Mouse (Mus musculus) neural tube, embryonic 12.5 days (tissue): ENCODE data around the gene Ccdc117. TPM values are rescaled to one million over a fixed set of nuclear protein-coding genes. Genes with fewer than 3 reads are reported as not detected.
"Not testable (repeated sequence)": the region's sequence is repeated elsewhere in the genome, so short reads cannot be mapped to it uniquely, and the experiment has no call there.

Experiments used
- ATAC-seq: fragments of 200-750 bp; cut with Nextera tagmentation; 2 replicates; pipeline ENCODE4 v1.8.0; 2017; ENCODE audit warnings: low read depth, mild to moderate bottlenecking, moderate TSS enrichment, moderate library complexity; ENCODE audit not compliant: low FRiP score
- H3K27ac ChIP-seq: fragments of 300-500 bp; sonication (generic); 2 replicates; pipeline ENCODE4 v1.5.1; 2016
- H3K27me3 ChIP-seq: fragments of 300-500 bp; sonication (generic); replicated peaks from 2 replicates; pipeline ENCODE4 v1.6.1; 2016; ENCODE audit warnings: mild to moderate bottlenecking
- H3K36me3 ChIP-seq: fragments of 300-500 bp; sonication (generic); 2 replicates; pipeline ENCODE4 v1.6.1; 2016; ENCODE audit warnings: mild to moderate bottlenecking
- H3K4me1 ChIP-seq: fragments of 300-500 bp; sonication (generic); 2 replicates; pipeline ENCODE4 v1.6.1; 2016
- H3K4me2 ChIP-seq: fragments of 300-500 bp; sonication (generic); replicated peaks from 2 replicates; pipeline ENCODE4 v1.6.1; 2016; ENCODE audit warnings: mild to moderate bottlenecking
- H3K4me3 ChIP-seq: fragments of 300-500 bp; sonication (generic); 2 replicates; pipeline ENCODE4 v1.5.1; 2016
- H3K9ac ChIP-seq: fragments of 300-500 bp; sonication (generic); 2 replicates; pipeline ENCODE4 v1.6.1; 2016; ENCODE audit warnings: mild to moderate bottlenecking
- H3K9me3 ChIP-seq: fragments of 300-500 bp; sonication (generic); 2 replicates; pipeline ENCODE4 v1.6.1; 2016; ENCODE audit warnings: mild to moderate bottlenecking
- WGBS: fragments of 180-500 bp; shearing (Covaris S2); methylation state at CpG from one replicate; pipeline ENCODE4 v1.1.7; 2016; 5-methylcytosine and 5-hydroxymethylcytosine counted together
- polyA plus RNA-seq: library from polyadenylated mRNA; unstranded; fragments of >200 nt; fragmentation: Nextera tagmentation; extraction: Ambion mirVana; gene quantifications from 2 replicates; pipeline ENCODE4 v1.2.1, GENCODE M21; 2016

Gene Ccdc117
- polyA plus RNA-seq, 1 experiment from 2014 or later, result 22.3 TPM

DNA sequence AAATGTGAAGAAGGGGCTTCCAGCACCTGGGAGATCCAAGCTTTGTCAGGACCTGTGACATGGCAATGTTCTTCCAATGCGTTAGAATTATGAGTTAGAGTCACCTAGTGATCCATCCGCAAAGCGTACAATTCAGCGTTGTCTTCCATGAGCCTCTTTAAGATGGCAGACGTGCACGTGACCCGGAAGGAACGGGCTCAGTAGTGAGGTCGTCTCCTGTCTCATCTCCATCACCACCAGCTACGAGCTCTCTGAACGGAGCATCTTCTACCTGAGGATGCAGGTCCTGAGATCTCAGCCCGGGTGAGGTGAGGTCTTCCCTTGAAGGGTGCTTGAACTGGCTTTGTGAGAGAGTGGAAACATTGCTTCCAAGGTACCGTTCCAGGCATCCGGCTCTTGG lies 25.4 kb downstream of the Ccdc117 start:
- no peak overlapping the region for H3K4me2 ChIP-seq
- H3K27ac ChIP-seq, result no peak overlapping the region
- ATAC-seq, result no peak
- H3K27me3 ChIP-seq, result no peaks in the 10 kb centered on the region
- H3K4me3 ChIP-seq, result no peak overlapping the region
- 92% methylated on average over 14 of the region's 14 CpGs for WGBS
- H3K36me3 ChIP-seq, result no peaks in the 10 kb centered on the region
- no peaks in the 10 kb centered on the region for H3K4me1 ChIP-seq
- no peaks in the 10 kb centered on the region for H3K9me3 ChIP-seq
- no peak overlapping the region for H3K9ac ChIP-seq

DNA sequence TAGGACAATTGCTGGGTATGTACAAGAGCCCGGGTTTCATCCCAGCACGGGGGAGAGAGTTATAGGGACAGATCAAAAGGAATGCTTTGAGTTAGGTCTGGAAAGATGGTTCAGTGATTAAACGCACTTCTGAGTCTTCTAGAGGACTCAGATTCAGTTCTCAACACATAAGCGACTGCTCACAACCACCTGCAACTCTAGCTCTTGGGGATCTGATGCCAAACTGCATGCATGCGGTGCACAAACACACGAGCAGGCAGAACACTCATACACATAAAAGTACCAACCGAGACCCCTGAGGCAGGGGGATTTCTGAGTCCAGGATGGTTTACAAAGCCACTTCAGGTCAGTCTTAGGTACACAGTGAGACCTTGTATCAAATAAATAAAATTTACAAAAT lies 25.8 kb downstream of the Ccdc117 start:
- Histone ChIP-seq H3K4me1 (no peaks in the 10 kb centered on the region), H3K9me3 (no peaks in the 10 kb centered on the region), H3K4me3 (no peak overlapping the region), H3K27ac (no peak overlapping the region), H3K27me3 (no peaks in the 10 kb centered on the region), H3K36me3 (no peaks in the 10 kb centered on the region), H3K9ac (no peak overlapping the region), H3K4me2 (no peak overlapping the region)
- no peak for ATAC-seq
- WGBS, result 82% methylated on average over 7 of the region's 7 CpGs

DNA sequence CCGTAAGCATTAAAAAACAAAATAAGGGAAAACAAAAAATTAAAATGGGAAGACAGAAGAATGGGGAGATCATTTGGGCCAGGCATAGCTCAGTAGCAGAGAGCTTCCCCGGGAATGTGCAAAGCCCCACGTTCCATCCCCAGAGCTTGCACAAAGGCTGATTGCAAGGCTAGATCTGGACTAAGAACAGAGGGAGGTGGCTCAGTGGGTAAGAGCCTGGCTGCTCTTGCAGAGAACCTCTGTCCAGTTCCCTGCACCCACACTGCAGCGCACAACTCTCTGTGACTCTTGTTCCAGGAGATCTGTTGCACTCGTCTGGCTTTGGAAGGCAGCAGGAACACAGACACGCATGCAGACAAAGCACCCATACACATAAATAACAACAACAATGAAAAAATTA lies 26.3 kb downstream of the Ccdc117 start:
- Histone ChIP-seq H3K27ac (no peak overlapping the region), H3K9ac (no peak overlapping the region), H3K36me3 (no peaks in the 10 kb centered on the region), H3K4me3 (no peak overlapping the region), H3K9me3 (no peaks in the 10 kb centered on the region), H3K27me3 (no peaks in the 10 kb centered on the region), H3K4me2 (no peak overlapping the region), H3K4me1 (no peaks in the 10 kb centered on the region)
- WGBS, result 86% methylated on average over 6 of the region's 6 CpGs
- no peak for ATAC-seq

DNA sequence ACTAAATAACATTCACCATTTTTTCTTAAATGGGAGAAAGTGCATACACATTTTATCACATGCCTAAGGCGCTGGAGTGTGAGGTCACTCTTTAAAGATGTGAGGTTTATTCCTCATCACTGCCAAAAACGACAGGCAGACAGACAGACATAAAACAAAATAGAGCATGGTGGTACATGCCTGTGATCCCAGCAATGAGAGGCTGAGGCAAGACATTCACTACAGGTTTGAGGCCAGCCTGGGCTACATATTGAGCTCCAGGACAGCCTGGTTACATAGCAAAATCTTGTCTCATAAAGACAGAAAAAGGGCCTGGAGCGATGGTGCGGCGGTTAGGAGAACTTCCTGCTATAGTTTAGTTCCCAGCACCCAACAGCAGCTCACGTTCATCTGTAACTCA lies 26.8 kb downstream of the Ccdc117 start:
- Histone ChIP-seq H3K9ac (no peak overlapping the region), H3K27me3 (no peaks in the 10 kb centered on the region), H3K4me2 (no peak overlapping the region), H3K4me1 (no peaks in the 10 kb centered on the region), H3K36me3 (no peaks in the 10 kb centered on the region), H3K27ac (no peak overlapping the region), H3K9me3 (no peaks in the 10 kb centered on the region), H3K4me3 (no peak overlapping the region)
- ATAC-seq, result no peak
- 81% methylated on average over 6 of the region's 6 CpGs for WGBS

DNA sequence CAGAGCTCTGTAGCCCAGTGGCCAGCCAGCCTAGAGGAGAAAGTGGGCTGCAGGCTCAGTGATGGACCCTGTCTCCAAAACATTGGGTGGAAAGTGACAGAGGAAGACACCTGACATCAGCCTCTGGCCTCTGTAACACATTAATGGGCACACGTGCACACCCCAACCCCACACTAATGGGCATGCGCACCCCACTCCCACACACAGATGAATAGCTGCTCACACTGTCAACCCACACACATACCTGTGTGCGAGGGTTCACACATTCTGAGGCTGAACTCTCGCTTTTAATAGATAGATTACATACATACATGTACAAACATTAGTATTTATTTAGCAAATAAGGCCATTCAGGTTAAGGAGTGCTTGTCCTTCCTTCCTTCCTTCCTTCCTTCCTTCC lies 27.9 kb downstream of the Ccdc117 start:
- H3K36me3 ChIP-seq, result no peaks in the 10 kb centered on the region
- WGBS, result 90% methylated on average over 4 of the region's 4 CpGs
- H3K4me2 ChIP-seq, result no peak overlapping the region
- no peaks in the 10 kb centered on the region for H3K9me3 ChIP-seq
- H3K4me1 ChIP-seq, result no peaks in the 10 kb centered on the region
- no peaks in the 10 kb centered on the region for H3K27me3 ChIP-seq
- no peak overlapping the region for H3K27ac ChIP-seq
- H3K9ac ChIP-seq, result no peak overlapping the region
- no peak for ATAC-seq
- H3K4me3 ChIP-seq, result no peak overlapping the region

DNA sequence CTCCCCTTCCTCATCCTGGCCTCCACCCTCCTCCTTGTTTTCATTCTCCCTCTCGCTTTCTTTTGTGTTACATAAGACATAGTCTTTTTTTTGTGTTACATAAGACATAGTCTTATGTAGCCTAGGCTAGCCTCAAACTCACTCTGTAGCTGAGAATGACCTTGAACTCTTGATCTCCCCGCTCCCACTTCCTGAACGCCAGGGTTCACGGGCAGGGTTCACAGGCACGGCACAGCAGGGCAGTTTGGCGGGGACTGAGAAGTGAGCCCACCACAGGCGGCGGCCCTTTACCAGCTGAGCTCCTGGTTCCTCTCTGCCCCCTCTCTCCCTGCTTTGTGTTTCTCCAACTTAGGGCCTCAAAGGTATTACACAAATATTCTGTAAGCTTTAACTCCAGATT lies 29.0 kb downstream of the Ccdc117 start:
- Histone ChIP-seq H3K36me3 (no peaks in the 10 kb centered on the region), H3K4me1 (no peaks in the 10 kb centered on the region), H3K4me2 (no peak overlapping the region), H3K9ac (no peak overlapping the region), H3K9me3 (no peaks in the 10 kb centered on the region), H3K27ac (no peak overlapping the region), H3K4me3 (no peak overlapping the region), H3K27me3 (no peaks in the 10 kb centered on the region)
- no peak for ATAC-seq
- WGBS, result 85% methylated on average over 8 of the region's 8 CpGs

GRCm38 (mm10) chr11:5512099-5512725 lies 29.8 kb downstream of the Ccdc117 start:
- WGBS, result 85% methylated on average over 12 of the region's 12 CpGs

DNA sequence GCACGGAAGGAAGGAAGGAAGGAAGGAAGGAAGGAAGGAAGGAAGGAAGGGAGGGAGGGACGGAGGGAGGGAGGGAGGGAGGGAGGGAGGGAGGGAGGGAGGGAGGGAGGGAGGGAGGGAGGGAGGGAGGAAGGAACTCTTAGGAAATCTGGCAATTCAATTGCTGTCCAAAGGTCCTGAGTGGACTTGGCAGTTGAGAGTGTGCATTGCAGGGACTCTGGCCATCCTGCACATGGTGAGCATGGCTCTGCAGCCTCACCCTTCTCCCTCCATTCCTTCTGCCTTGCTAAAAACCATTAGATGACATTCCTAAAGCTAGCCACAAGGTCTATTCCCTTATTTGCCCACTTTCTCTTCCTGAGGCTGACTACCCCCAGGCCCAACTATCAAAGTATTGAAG lies 31.3 kb downstream of the Ccdc117 start:
- H3K27ac ChIP-seq, H3K9me3 ChIP-seq, H3K36me3 ChIP-seq, H3K4me3 ChIP-seq, H3K4me2 ChIP-seq, H3K4me1 ChIP-seq, H3K9ac ChIP-seq, ATAC-seq, H3K27me3 ChIP-seq: not testable (repeated sequence)
- no CpG with 5 or more reads among the region's 2 CpGs for WGBS

More at GRCm38 (mm10) chr11:5512099-5512725, 29.8 kb downstream of the Ccdc117 start:
- Histone ChIP-seq H3K4me1 (no peaks in the 10 kb centered on the region), H3K9me3 (no peaks in the 10 kb centered on the region), H3K27ac (no peak overlapping the region), H3K4me3 (no peak overlapping the region), H3K9ac (no peak overlapping the region), H3K36me3 (no peaks in the 10 kb centered on the region), H3K4me2 (no peak overlapping the region), H3K27me3 (no peaks in the 10 kb centered on the region)
- no peak for ATAC-seq

- Histone ChIP-seq H3K4me2 (no peak overlapping the region), H3K4me1 (no peaks in the 10 kb centered on the region), H3K27ac (no peak overlapping the region), H3K9ac (no peak overlapping the region), H3K36me3 (no peaks in the 10 kb centered on the region), H3K27me3 (no peaks in the 10 kb centered on the region), H3K9me3 (no peaks in the 10 kb centered on the region), H3K4me3 (no peak overlapping the region)
- ATAC-seq, result no peak
- 87% methylated on average over 5 of the region's 5 CpGs for WGBS
Measured at GRCm38 (mm10) chr11:5510099-5510391, 31.9 kb downstream of the Ccdc117 start.

- H3K4me1 ChIP-seq, result no peaks in the 10 kb centered on the region
- no peaks in the 10 kb centered on the region for H3K9me3 ChIP-seq
- no peak overlapping the region for H3K4me2 ChIP-seq
- no peaks in the 10 kb centered on the region for H3K36me3 ChIP-seq
- no peak overlapping the region for H3K4me3 ChIP-seq
- no peak overlapping the region for H3K27ac ChIP-seq
- H3K27me3 ChIP-seq, result no peaks in the 10 kb centered on the region
- WGBS, result 85% methylated on average over 8 of the region's 8 CpGs
- H3K9ac ChIP-seq, result no peak overlapping the region
- ATAC-seq, result no peak
Measured at GRCm38 (mm10) chr11:5509215-5510098, 32.5 kb downstream of the Ccdc117 start.

DNA sequence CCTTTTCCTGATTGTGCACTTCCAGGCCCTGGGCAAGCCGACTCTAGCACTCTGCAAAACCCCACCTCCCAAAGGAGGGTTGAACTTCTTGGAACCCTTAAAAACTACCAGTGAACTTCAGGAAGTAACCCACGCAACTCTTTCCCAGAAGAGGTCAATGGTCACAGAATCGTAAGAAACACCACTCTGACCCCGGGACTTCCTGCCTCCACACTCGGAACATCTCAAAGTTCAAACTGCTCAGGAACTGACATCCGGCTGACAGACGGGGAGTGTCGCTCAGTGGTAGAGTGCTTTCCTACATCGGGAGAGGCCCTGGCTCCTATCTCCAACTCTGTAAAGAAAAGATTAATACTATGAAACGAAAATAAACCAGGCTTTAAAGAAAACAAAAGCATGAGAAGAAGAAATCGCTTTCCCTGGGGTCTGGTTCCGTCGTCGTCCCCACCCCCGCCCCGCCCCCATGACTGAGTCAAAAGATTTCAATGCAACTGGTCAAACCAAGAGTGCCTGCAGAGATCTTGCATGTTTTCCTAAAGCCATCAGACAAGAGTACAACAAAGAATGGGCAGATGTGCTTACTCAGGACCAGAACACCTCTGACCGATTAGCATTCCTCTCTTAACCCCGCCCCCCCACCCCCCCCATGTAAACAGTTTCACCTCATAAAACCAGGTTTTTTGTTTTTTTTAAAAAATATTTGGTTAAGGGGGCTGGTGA lies 36.0 kb downstream of the Ccdc117 start:
- Histone ChIP-seq H3K4me1 (no peaks in the 10 kb centered on the region), H3K27me3 (no peaks in the 10 kb centered on the region), H3K9ac (no peak overlapping the region), H3K27ac (no peak overlapping the region), H3K9me3 (no peaks in the 10 kb centered on the region), H3K4me2 (no peak overlapping the region), H3K36me3 (no peaks in the 10 kb centered on the region), H3K4me3 (no peak overlapping the region)
- ATAC-seq, result no peak
- WGBS, result 41% methylated on average over 18 of the region's 18 CpGs

DNA sequence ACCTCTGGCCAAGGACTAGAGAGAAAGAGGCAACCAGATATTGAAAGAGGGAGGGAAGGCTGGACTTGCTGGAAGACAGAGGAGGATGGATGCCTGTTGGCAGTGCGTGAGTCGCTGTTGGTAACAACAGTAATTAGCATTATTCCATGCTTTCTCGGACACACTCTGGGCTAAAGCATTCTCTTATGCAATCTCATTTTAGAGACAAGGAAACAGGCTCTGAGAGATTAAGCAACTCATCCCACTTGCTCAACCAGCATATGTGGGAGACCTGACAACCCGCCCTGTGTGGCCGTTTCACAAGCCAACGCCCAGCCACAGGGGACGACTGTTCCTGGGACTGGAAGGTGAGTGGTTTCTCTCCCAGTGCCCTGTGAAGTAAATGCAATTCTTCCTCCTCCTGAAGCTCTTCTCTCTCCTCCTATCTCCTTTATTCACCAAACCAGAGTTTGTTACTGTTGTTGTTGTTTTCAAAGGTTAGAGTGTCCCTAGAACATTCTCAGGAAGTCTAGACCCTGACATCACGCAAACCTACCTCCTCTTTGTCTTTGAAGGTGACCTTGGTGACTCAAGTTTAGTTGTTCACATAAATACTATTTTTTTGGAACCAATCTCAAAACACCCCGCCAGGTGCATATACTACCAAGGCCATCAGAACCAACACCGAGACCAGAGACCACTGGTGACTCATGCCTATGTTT lies 39.5 kb downstream of the Ccdc117 start:
- Histone ChIP-seq H3K4me2 (no peak overlapping the region), H3K4me3 (no peak overlapping the region), H3K9ac (no peak overlapping the region), H3K27ac (no peak overlapping the region), H3K36me3 (no peaks in the 10 kb centered on the region), H3K4me1 (no peaks in the 10 kb centered on the region), H3K9me3 (no peaks in the 10 kb centered on the region), H3K27me3 (no peaks in the 10 kb centered on the region)
- ATAC-seq, result no peak
- 87% methylated on average over 10 of the region's 10 CpGs for WGBS
